Mouse (Mus musculus): Measurements from ENCODE around the gene Mphosph9. TPM values are rescaled to one million over a fixed set of nuclear protein-coding genes. Genes with fewer than 3 reads are reported as not detected.

Mphosph9 gene
- polyA plus RNA-seq, 1 experiment from 2014 or later, result 20.9 TPM

- Histone ChIP-seq H3K4me3 (no peak overlapping the region), H3K27me3 (ENCODE audit: poor library complexity, severe bottlenecking) (no peaks in the 10 kb centered on the region), H3K4me1 (peaks cover 35% of the 10 kb centered on the region), H3K9me3 (no peaks in the 10 kb centered on the region), H3K36me3 (replicated peaks) (peaks cover 6% of the 10 kb centered on the region), H3K27ac (peak overlapping the region; percentile 68)
- DNase-seq (ENCODE audit: extremely low spot score, low spot score), result no peak
- 86% methylated on average over 13 of the region's 13 CpGs for WGBS
Measured at GRCm38 (mm10) chr5:124213588-124214469, 113.9 kb downstream of the Mphosph9 start.

GRCm38 (mm10) chr5:124211669-124212068, 116.1 kb downstream of the Mphosph9 start:
- Histone ChIP-seq H3K9me3 (no peaks in the 10 kb centered on the region), H3K27me3 (ENCODE audit: poor library complexity, severe bottlenecking) (no peaks in the 10 kb centered on the region), H3K27ac (peak overlapping the region; percentile 51; the same call in 1 of the 2 replicates), H3K36me3 (replicated peaks) (peaks cover 6% of the 10 kb centered on the region), H3K4me1 (peaks cover 43% of the 10 kb centered on the region), H3K4me3 (no peak overlapping the region)
- WGBS, result 92% methylated on average over 2 of the region's 2 CpGs
- DNase-seq (ENCODE audit: extremely low spot score, low spot score), result no peak

GRCm38 (mm10) chr5:124211234-124211633, 116.5 kb downstream of the Mphosph9 start:
- Histone ChIP-seq H3K4me3 (no peak overlapping the region), H3K27me3 (ENCODE audit: poor library complexity, severe bottlenecking) (no peaks in the 10 kb centered on the region), H3K36me3 (replicated peaks) (peaks cover 6% of the 10 kb centered on the region), H3K9me3 (no peaks in the 10 kb centered on the region), H3K27ac (peak overlapping the region; percentile 51; the same call in 1 of the 2 replicates), H3K4me1 (peaks cover 48% of the 10 kb centered on the region)
- 93% methylated on average over 8 of the region's 8 CpGs for WGBS
- DNase-seq (ENCODE audit: extremely low spot score, low spot score), result no peak

- Histone ChIP-seq H3K27ac (0 out of 2 replicates have a peak overlapping the region, but pooled peaks have one; percentile 20), H3K4me1 (peaks cover 55% of the 10 kb centered on the region), H3K4me3 (no peak overlapping the region), H3K27me3 (ENCODE audit: poor library complexity, severe bottlenecking) (no peaks in the 10 kb centered on the region), H3K9me3 (no peaks in the 10 kb centered on the region), H3K36me3 (replicated peaks) (peaks cover 6% of the 10 kb centered on the region; the same call in 1 of the 2 replicates)
- DNase-seq (ENCODE audit: extremely low spot score, low spot score), result no peak
- 80% methylated on average over 18 of the region's 18 CpGs for WGBS
Measured at GRCm38 (mm10) chr5:124210281-124211016, 117.3 kb downstream of the Mphosph9 start.

GRCm38 (mm10) chr5:124209850-124210249, 117.9 kb downstream of the Mphosph9 start:
- no peaks in the 10 kb centered on the region for H3K27me3 ChIP-seq (ENCODE audit: poor library complexity, severe bottlenecking)
- no peak overlapping the region for H3K27ac ChIP-seq
- H3K36me3 ChIP-seq (replicated peaks), result peaks cover 1% of the 10 kb centered on the region; the same call in 1 of the 2 replicates
- 67% methylated on average over 6 of the region's 6 CpGs for WGBS
- no peak overlapping the region for H3K4me3 ChIP-seq
- no peak for DNase-seq (ENCODE audit: extremely low spot score, low spot score)
- H3K4me1 ChIP-seq, result peaks cover 61% of the 10 kb centered on the region
- no peaks in the 10 kb centered on the region for H3K9me3 ChIP-seq

- WGBS, result 80% methylated on average over 8 of the region's 8 CpGs
- no peak for DNase-seq (ENCODE audit: extremely low spot score, low spot score)
- Histone ChIP-seq H3K4me1 (peaks cover 61% of the 10 kb centered on the region), H3K27me3 (ENCODE audit: poor library complexity, severe bottlenecking) (no peaks in the 10 kb centered on the region), H3K36me3 (replicated peaks) (no peaks in the 10 kb centered on the region), H3K27ac (peak overlapping the region; percentile 63; the same call in 1 of the 2 replicates), H3K4me3 (no peak overlapping the region), H3K9me3 (no peaks in the 10 kb centered on the region)
Measured at GRCm38 (mm10) chr5:124208030-124208429, 119.7 kb downstream of the Mphosph9 start.

- H3K36me3 ChIP-seq (replicated peaks), result no peaks in the 10 kb centered on the region
- peak overlapping the region; percentile 66 for H3K27ac ChIP-seq
- 60% methylated on average over 13 of the region's 13 CpGs for WGBS
- no peaks in the 10 kb centered on the region for H3K27me3 ChIP-seq (ENCODE audit: poor library complexity, severe bottlenecking)
- no peak overlapping the region for H3K4me3 ChIP-seq
- no peaks in the 10 kb centered on the region for H3K9me3 ChIP-seq
- peaks cover 61% of the 10 kb centered on the region for H3K4me1 ChIP-seq
- DNase-seq (ENCODE audit: extremely low spot score, low spot score), result no peak
Measured at GRCm38 (mm10) chr5:124206481-124207038, 121.2 kb downstream of the Mphosph9 start.

GRCm38 (mm10) chr5:124205809-124206380, 121.9 kb downstream of the Mphosph9 start:
- no peak for DNase-seq (ENCODE audit: extremely low spot score, low spot score)
- Histone ChIP-seq H3K27ac (peak overlapping the region; percentile 66; the same call in 1 of the 2 replicates), H3K4me1 (peaks cover 56% of the 10 kb centered on the region), H3K36me3 (replicated peaks) (no peaks in the 10 kb centered on the region), H3K4me3 (no peak overlapping the region), H3K9me3 (no peaks in the 10 kb centered on the region), H3K27me3 (ENCODE audit: poor library complexity, severe bottlenecking) (no peaks in the 10 kb centered on the region)
- WGBS, result 43% methylated on average over 5 of the region's 5 CpGs

- Histone ChIP-seq H3K27ac (peak overlapping the region; percentile 41), H3K4me1 (peaks cover 56% of the 10 kb centered on the region), H3K36me3 (replicated peaks) (no peaks in the 10 kb centered on the region), H3K9me3 (no peaks in the 10 kb centered on the region), H3K27me3 (ENCODE audit: poor library complexity, severe bottlenecking) (no peaks in the 10 kb centered on the region), H3K4me3 (no peak overlapping the region)
- DNase-seq (ENCODE audit: extremely low spot score, low spot score), result no peak
- 73% methylated on average over 9 of the region's 9 CpGs for WGBS
Measured at GRCm38 (mm10) chr5:124205211-124205610, 122.6 kb downstream of the Mphosph9 start.

GRCm38 (mm10) chr5:124204127-124204794, 123.5 kb downstream of the Mphosph9 start:
- WGBS, result 93% methylated on average over 9 of the region's 9 CpGs
- Histone ChIP-seq H3K4me1 (peaks cover 55% of the 10 kb centered on the region), H3K36me3 (replicated peaks) (no peaks in the 10 kb centered on the region), H3K27ac (peak overlapping the region; percentile 40; the same call in 1 of the 2 replicates), H3K27me3 (ENCODE audit: poor library complexity, severe bottlenecking) (no peaks in the 10 kb centered on the region), H3K4me3 (no peak overlapping the region), H3K9me3 (no peaks in the 10 kb centered on the region)
- DNase-seq (ENCODE audit: extremely low spot score, low spot score), result no peak

- no peak overlapping the region for H3K27ac ChIP-seq
- H3K4me1 ChIP-seq, result peaks cover 57% of the 10 kb centered on the region
- H3K36me3 ChIP-seq (replicated peaks), result no peaks in the 10 kb centered on the region
- H3K4me3 ChIP-seq, result no peak overlapping the region
- DNase-seq (ENCODE audit: extremely low spot score, low spot score), result no peak
- no peaks in the 10 kb centered on the region for H3K27me3 ChIP-seq (ENCODE audit: poor library complexity, severe bottlenecking)
- 90% methylated on average over 4 of the region's 4 CpGs for WGBS
- no peaks in the 10 kb centered on the region for H3K9me3 ChIP-seq
Measured at GRCm38 (mm10) chr5:124203251-124203650, 124.5 kb downstream of the Mphosph9 start.

- no peak overlapping the region for H3K27ac ChIP-seq
- H3K27me3 ChIP-seq (ENCODE audit: poor library complexity, severe bottlenecking), result no peaks in the 10 kb centered on the region
- 76% methylated on average over 4 of the region's 4 CpGs for WGBS
- peaks cover 45% of the 10 kb centered on the region for H3K4me1 ChIP-seq
- no peak for DNase-seq (ENCODE audit: extremely low spot score, low spot score)
- H3K36me3 ChIP-seq (replicated peaks), result no peaks in the 10 kb centered on the region
- H3K9me3 ChIP-seq, result no peaks in the 10 kb centered on the region
- H3K4me3 ChIP-seq, result no peak overlapping the region
Measured at GRCm38 (mm10) chr5:124202071-124202470, 125.7 kb downstream of the Mphosph9 start.
